In genomic region chr2:173767959-173768595, GRCm38 (mm10) we compare ENCODE assay signal across 21 mouse cellular contexts. TPM values are rescaled to one million over a fixed set of nuclear protein-coding genes. Genes with fewer than 3 reads are reported as not detected.
A peak's percentile ranks its signal among the peaks of the same experiment; 100 is the strongest.
DNase-seq lines count a peak whose midpoint lies in the region; ATAC-seq lines count a peak whose summit lies in the region.
"Had no signal": no experiment of that assay in that cellular context is flagged by ENCODE, and none has a peak within 500 bp of the region (broad histone marks: within the 10 kb centered on the region; RNA-seq: fewer than 3 reads in every experiment).

No protein-coding gene starts in this region.

- H3K4me3 ChIP-seq in forebrain, embryonic 12.5 days (replicated peaks) = no peak overlapping the region
- H3K4me3 ChIP-seq in forebrain, embryonic 11.5 days (ENCODE audit: low read depth, low read length) = no peak overlapping the region
- H3K4me3 ChIP-seq in hindbrain, embryonic 14.5 days (replicated peaks; ENCODE audit: low read length) = no peak overlapping the region
- H3K4me3 ChIP-seq in heart, embryonic 12.5 days = no peak overlapping the region
- H3K4me3 ChIP-seq: erythroblast, embryonic 14.5 days; gastrocnemius, adult 2 months had no signal

- H3K9ac ChIP-seq in forebrain, embryonic 12.5 days = no peak overlapping the region
- H3K9ac ChIP-seq in forebrain, embryonic 11.5 days (ENCODE audit: low read length) = no peak overlapping the region
- no peak overlapping the region for H3K9ac ChIP-seq in hindbrain, embryonic 14.5 days
- H3K9ac ChIP-seq in heart, embryonic 12.5 days = no peak overlapping the region

- no peak overlapping the region for H3K4me2 ChIP-seq in forebrain, embryonic 12.5 days
- H3K4me2 ChIP-seq in forebrain, embryonic 11.5 days (ENCODE audit: low read depth, low read length, severe bottlenecking) = no peak overlapping the region
- H3K4me2 ChIP-seq in hindbrain, embryonic 14.5 days (replicated peaks) = no peak overlapping the region
- no peak overlapping the region for H3K4me2 ChIP-seq in heart, embryonic 12.5 days

- no peaks in the 10 kb centered on the region for H3K9me3 ChIP-seq in forebrain, embryonic 12.5 days
- H3K9me3 ChIP-seq in forebrain, embryonic 11.5 days (ENCODE audit: control insufficient read depth, low read length) = no peaks in the 10 kb centered on the region
- no peaks in the 10 kb centered on the region for H3K9me3 ChIP-seq in hindbrain, embryonic 14.5 days (ENCODE audit: control insufficient read depth, low read length)
- H3K9me3 ChIP-seq in heart, embryonic 12.5 days (replicated peaks) = no peaks in the 10 kb centered on the region

- ATAC-seq in forebrain, embryonic 12.5 days (ENCODE audit: low FRiP score) = no peak; the same call in 1 of the 2 replicates
- ATAC-seq in forebrain, embryonic 11.5 days (replicated peaks; ENCODE audit: low FRiP score) = no peak
- no peak for ATAC-seq in hindbrain, embryonic 14.5 days (ENCODE audit: low FRiP score)
- no peak for ATAC-seq in heart, embryonic 12.5 days (ENCODE audit: insufficient number of reproducible peaks, low FRiP score)
- ATAC-seq in megakaryocyte, adult 5-6 weeks (ENCODE audit: poor library complexity, severe bottlenecking) = no peak

- H3K4me1 ChIP-seq in forebrain, embryonic 12.5 days = peaks cover 50% of the 10 kb centered on the region
- H3K4me1 ChIP-seq in forebrain, embryonic 11.5 days (replicated peaks; ENCODE audit: control insufficient read depth, insufficient read depth, low read length) = peaks cover 11% of the 10 kb centered on the region
- H3K4me1 ChIP-seq in hindbrain, embryonic 14.5 days (replicated peaks; ENCODE audit: control insufficient read depth, insufficient read depth, low read length) = peaks cover 47% of the 10 kb centered on the region
- H3K4me1 ChIP-seq in heart, embryonic 12.5 days (replicated peaks) = peaks cover 67% of the 10 kb centered on the region

- DNase-seq in forebrain, embryonic 11.5 days (ENCODE audit: low spot score) = no peak
- peak; percentile 49 for DNase-seq in kidney, postnatal 10 days
- no peak for DNase-seq in kidney, adult 9 months
- DNase-seq in MN1 (ENCODE audit: low spot score) = peak; percentile 81
- no peak for DNase-seq in hindbrain, embryonic 14.5 days (ENCODE audit: low spot score)
- DNase-seq: adrenal gland, adult 2 months; cerebellum, adult 8-10 months; gastrocnemius, adult 2 months; thymus, postnatal 36 days had no signal

- peak overlapping the region; percentile 63; the same call in 1 of the 2 replicates for H3K27ac ChIP-seq in forebrain, embryonic 12.5 days
- H3K27ac ChIP-seq in forebrain, embryonic 11.5 days (ENCODE audit: low read depth, low read length) = no peak overlapping the region
- peak overlapping the region; percentile 49; the same call in 1 of the 2 replicates for H3K27ac ChIP-seq in hindbrain, embryonic 14.5 days
- H3K27ac ChIP-seq in heart, embryonic 12.5 days (ENCODE audit: poor library complexity, severe bottlenecking) = no peak overlapping the region
- H3K27ac ChIP-seq: gastrocnemius, adult 2 months; macrophage had no signal

- no peaks in the 10 kb centered on the region for H3K27me3 ChIP-seq in forebrain, embryonic 12.5 days
- no peaks in the 10 kb centered on the region for H3K27me3 ChIP-seq in forebrain, embryonic 11.5 days (ENCODE audit: control insufficient read depth, insufficient read depth, low read length)
- no peaks in the 10 kb centered on the region for H3K27me3 ChIP-seq in hindbrain, embryonic 14.5 days (ENCODE audit: control insufficient read depth, insufficient read depth, low read length)
- no peaks in the 10 kb centered on the region for H3K27me3 ChIP-seq in heart, embryonic 12.5 days (replicated peaks)

- 74% methylated on average over 8 of the region's 8 CpGs for WGBS in forebrain, embryonic 12.5 days
- 92% methylated on average over 8 of the region's 8 CpGs for WGBS in forebrain, embryonic 11.5 days
- 62% methylated on average over 8 of the region's 8 CpGs for WGBS in hindbrain, embryonic 14.5 days
- WGBS in heart, embryonic 12.5 days = 55% methylated on average over 8 of the region's 8 CpGs

- peaks cover 7% of the 10 kb centered on the region for H3K36me3 ChIP-seq in forebrain, embryonic 12.5 days (replicated peaks)
- no peaks in the 10 kb centered on the region; the same call in 1 of the 2 replicates for H3K36me3 ChIP-seq in forebrain, embryonic 11.5 days (ENCODE audit: control insufficient read depth, insufficient read depth, low read length)
- H3K36me3 ChIP-seq in hindbrain, embryonic 14.5 days (replicated peaks; ENCODE audit: control insufficient read depth, insufficient read depth) = no peaks in the 10 kb centered on the region
- peaks cover 20% of the 10 kb centered on the region for H3K36me3 ChIP-seq in heart, embryonic 12.5 days

RNA-seq across cellular contexts. Expression of gene Vapb, which starts 30.8 kb away (rescaled TPM):
- polyA plus RNA-seq in forebrain, embryonic 12.5 days (2016; fragmentation: Nextera tagmentation; extraction: Ambion mirVana) = 11.0 and 13.8 TPM in 2 replicates
- 10.5 and 11.5 TPM in 2 replicates for polyA plus RNA-seq in forebrain, embryonic 11.5 days (2014; fragmentation: Nextera tagmentation; extraction: Ambion mirVana)
- polyA plus RNA-seq in hindbrain, embryonic 14.5 days (2014; fragmentation: Nextera tagmentation; extraction: Ambion mirVana) = 14.1 and 19.1 TPM in 2 replicates
- 10.0 and 10.1 TPM in 2 replicates for polyA plus RNA-seq in heart, embryonic 12.5 days (2016; fragmentation: Nextera tagmentation; extraction: Ambion mirVana)
- 11.2 and 14.3 TPM in 2 replicates for total RNA-seq in megakaryocyte, adult 5-6 weeks (2015)
- 85.1 and 86.5 TPM in 2 replicates for total RNA-seq in megakaryocyte, adult 5-6 weeks (2017)

RNA-seq across cellular contexts. Expression of gene 1700010B08Rik, which starts 48.9 kb away (rescaled TPM):
- not detected in 2 replicates for polyA plus RNA-seq in forebrain, embryonic 12.5 days (2016; fragmentation: Nextera tagmentation; extraction: Ambion mirVana)
- polyA plus RNA-seq in forebrain, embryonic 11.5 days (2014; fragmentation: Nextera tagmentation; extraction: Ambion mirVana) = not detected in 2 replicates
- polyA plus RNA-seq in hindbrain, embryonic 14.5 days (2014; fragmentation: Nextera tagmentation; extraction: Ambion mirVana) = not detected in 2 replicates
- polyA plus RNA-seq in heart, embryonic 12.5 days (2016; fragmentation: Nextera tagmentation; extraction: Ambion mirVana) = not detected in 2 replicates
- not detected in 2 replicates for total RNA-seq in megakaryocyte, adult 5-6 weeks (2015)
- total RNA-seq in megakaryocyte, adult 5-6 weeks (2017) = not detected in 2 replicates
- total RNA-seq: adrenal gland, adult 2 months; gastrocnemius, adult 2 months; hematopoietic stem cell, adult 5-6 weeks; layer of hippocampus, adult 18-20 months; left cerebral cortex, adult 18-20 months had no signal
- polyA plus RNA-seq: adrenal gland, adult 2 months; brain, embryonic 14.5 days; erythroblast, embryonic 14.5 days; limb, embryonic 11.5 days; liver, embryonic 16.5 days; macrophage; stomach, embryonic 14.5 days had no signal

Comparison
In these comparisons a context has a peak if more than half of its experiments do, and no peak if none do; other contexts are left out.
1. H3K27ac ChIP-seq: peak in forebrain, embryonic 12.5 days (single experiment) and hindbrain, embryonic 14.5 days (single experiment); none in forebrain, embryonic 11.5 days (single experiment) and heart, embryonic 12.5 days (single experiment).
2. DNase-seq: peak in kidney, postnatal 10 days (single experiment) and MN1 (single experiment); none in forebrain, embryonic 11.5 days (single experiment), kidney, adult 9 months (single experiment) and hindbrain, embryonic 14.5 days (single experiment).